Mouse (Mus musculus): ENCODE results near the gene Asb1. TPM values are rescaled to one million over a fixed set of nuclear protein-coding genes. Genes with fewer than 3 reads are reported as not detected.
A peak's percentile ranks its signal among the peaks of the same experiment; 100 is the strongest.

Gene Asb1
- polyA plus RNA-seq, 1 experiment from 2014 or later, result 9.8 TPM

GRCm38 (mm10) chr1:91584969-91585835 is 44.9 kb downstream of the Asb1 start:
- Histone ChIP-seq H3K4me1 (ENCODE audit: control insufficient read depth, insufficient read depth, low read length) (no peaks in the 10 kb centered on the region), H3K27ac (ENCODE audit: low read depth, low read length) (no peak overlapping the region)
- 86% methylated on average over 17 of the region's 17 CpGs for WGBS

GRCm38 (mm10) chr1:91589738-91590137 is 49.4 kb downstream of the Asb1 start:
- ATAC-seq (ENCODE audit: low FRiP score), result no peak
- no peak overlapping the region for H3K9ac ChIP-seq (ENCODE audit: low read length)
- no peaks in the 10 kb centered on the region for H3K27me3 ChIP-seq (ENCODE audit: control insufficient read depth, insufficient read depth, low read length)
- 71% methylated on average over 6 of the region's 6 CpGs for WGBS
- no peak overlapping the region for H3K4me3 ChIP-seq (ENCODE audit: low read depth, low read length)
- no peaks in the 10 kb centered on the region for H3K4me1 ChIP-seq (ENCODE audit: control insufficient read depth, insufficient read depth, low read length)
- no peaks in the 10 kb centered on the region for H3K36me3 ChIP-seq (ENCODE audit: control insufficient read depth, insufficient read depth, low read length)
- no peak for DNase-seq (ENCODE audit: low spot score, missing footprints)
- no peaks in the 10 kb centered on the region for H3K9me3 ChIP-seq (ENCODE audit: control insufficient read depth, low read length)
- no peak overlapping the region for H3K27ac ChIP-seq (ENCODE audit: low read depth, low read length)
- no peak overlapping the region for H3K4me2 ChIP-seq

More at GRCm38 (mm10) chr1:91584969-91585835, 44.9 kb downstream of the Asb1 start:
- no peaks in the 10 kb centered on the region for H3K9me3 ChIP-seq (ENCODE audit: control insufficient read depth, low read length)
- DNase-seq (ENCODE audit: low spot score, missing footprints) (no peak), ATAC-seq (ENCODE audit: low FRiP score) (no peak)
- no peaks in the 10 kb centered on the region for H3K27me3 ChIP-seq (ENCODE audit: control insufficient read depth, insufficient read depth, low read length)
- no peaks in the 10 kb centered on the region for H3K36me3 ChIP-seq (ENCODE audit: control insufficient read depth, insufficient read depth, low read length)
- H3K4me3 ChIP-seq (ENCODE audit: low read depth, low read length), result no peak overlapping the region
- H3K4me2 ChIP-seq, result no peak overlapping the region
- no peak overlapping the region for H3K9ac ChIP-seq (ENCODE audit: low read length)

DNA sequence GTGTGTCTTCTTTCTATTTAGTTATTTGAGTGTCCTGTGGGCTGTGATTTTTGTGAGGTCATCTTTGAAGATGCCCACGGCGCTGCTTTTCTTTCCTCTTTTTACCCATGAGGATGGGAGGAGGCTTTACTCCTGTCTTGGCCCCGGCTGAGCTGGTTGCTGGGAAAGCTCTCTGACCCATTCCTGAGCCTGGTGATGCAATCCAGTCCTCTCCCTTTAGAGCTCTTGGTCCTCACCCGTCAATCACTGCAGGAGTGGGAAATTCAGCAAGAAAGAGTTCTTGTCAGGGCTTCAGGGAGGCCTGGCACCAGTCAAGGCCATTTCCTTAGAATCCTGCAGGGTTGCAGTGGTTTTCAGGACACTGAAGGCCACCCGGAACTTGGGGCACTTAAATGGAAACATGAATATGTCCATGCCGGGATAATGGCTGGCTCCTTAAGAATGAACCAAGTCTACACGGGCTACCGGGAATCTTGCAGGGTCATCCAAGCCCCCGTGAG is 55.2 kb downstream of the Asb1 start:
- H3K27ac ChIP-seq (ENCODE audit: low read depth, low read length), result no peak overlapping the region
- H3K9ac ChIP-seq (ENCODE audit: low read length), result no peak overlapping the region
- no peaks in the 10 kb centered on the region for H3K27me3 ChIP-seq (ENCODE audit: control insufficient read depth, insufficient read depth, low read length)
- no peaks in the 10 kb centered on the region for H3K9me3 ChIP-seq (ENCODE audit: control insufficient read depth, low read length)
- no peak overlapping the region for H3K4me3 ChIP-seq (ENCODE audit: low read depth, low read length)
- WGBS, result 88% methylated on average over 9 of the region's 9 CpGs
- no peak overlapping the region for H3K4me2 ChIP-seq
- H3K4me1 ChIP-seq (ENCODE audit: control insufficient read depth, insufficient read depth, low read length), result peaks cover 1% of the 10 kb centered on the region; the same call in 1 of the 2 replicates
- H3K36me3 ChIP-seq (ENCODE audit: control insufficient read depth, insufficient read depth, low read length), result no peaks in the 10 kb centered on the region
- DNase-seq (ENCODE audit: low spot score, missing footprints) (peak; percentile 49), ATAC-seq (ENCODE audit: low FRiP score) (no peak)

- Histone ChIP-seq H3K4me2 (no peak overlapping the region), H3K4me1 (ENCODE audit: control insufficient read depth, insufficient read depth, low read length) (peaks cover 10% of the 10 kb centered on the region; the same call in 1 of the 2 replicates), H3K27ac (ENCODE audit: low read depth, low read length) (no peak overlapping the region), H3K4me3 (ENCODE audit: low read depth, low read length) (no peak overlapping the region), H3K27me3 (ENCODE audit: control insufficient read depth, insufficient read depth, low read length) (no peaks in the 10 kb centered on the region), H3K9me3 (ENCODE audit: control insufficient read depth, low read length) (no peaks in the 10 kb centered on the region), H3K36me3 (ENCODE audit: control insufficient read depth, insufficient read depth, low read length) (no peaks in the 10 kb centered on the region), H3K9ac (ENCODE audit: low read length) (no peak overlapping the region)
- ATAC-seq (ENCODE audit: low FRiP score) (no peak), DNase-seq (ENCODE audit: low spot score, missing footprints) (no peak)
- 91% methylated on average over 5 of the region's 5 CpGs for WGBS
These were observed 57.3 kb downstream of the Asb1 start for GRCm38 (mm10) chr1:91597611-91598010.

DNA sequence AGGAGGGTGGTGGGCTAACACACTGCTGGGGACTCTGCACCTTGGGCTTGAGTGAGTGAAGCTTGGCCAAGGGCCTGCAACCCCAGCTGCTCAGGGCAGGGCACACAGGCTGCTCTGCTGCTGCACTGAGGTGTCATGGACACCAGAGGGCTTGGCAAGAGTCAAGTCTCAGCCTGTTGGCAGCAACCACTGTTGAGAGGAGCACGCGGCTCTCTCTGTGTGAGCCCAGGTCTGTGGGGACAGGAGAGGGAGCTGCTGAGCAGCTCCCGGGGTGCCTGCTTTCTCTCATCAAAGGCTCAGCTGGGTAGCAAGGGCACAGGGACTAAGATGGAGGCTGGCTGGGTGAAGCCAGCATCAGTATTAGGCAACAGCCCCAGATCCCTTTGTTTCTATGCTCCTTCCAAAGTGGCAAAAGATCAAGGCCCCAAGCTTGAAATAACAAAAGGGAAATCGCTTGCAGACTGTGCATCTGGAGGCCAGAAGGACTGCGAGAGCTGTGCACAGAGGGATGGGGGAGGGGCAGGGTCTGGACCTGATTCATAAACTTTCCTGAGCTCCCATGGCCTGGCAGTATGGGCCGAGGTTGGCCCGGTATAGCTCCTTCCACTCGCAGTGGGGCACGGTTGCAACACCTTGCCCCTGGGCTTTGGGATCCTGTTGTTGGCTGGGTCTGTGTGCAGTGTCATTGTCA is 60.5 kb downstream of the Asb1 start:
- H3K9me3 ChIP-seq (ENCODE audit: control insufficient read depth, low read length), result no peaks in the 10 kb centered on the region
- peaks cover 10% of the 10 kb centered on the region; the same call in 1 of the 2 replicates for H3K4me1 ChIP-seq (ENCODE audit: control insufficient read depth, insufficient read depth, low read length)
- H3K9ac ChIP-seq (ENCODE audit: low read length), result 0 out of 2 replicates have a peak overlapping the region, but pooled peaks have one; percentile 26
- H3K27ac ChIP-seq (ENCODE audit: low read depth, low read length), result no peak overlapping the region
- 31% methylated on average over 9 of the region's 9 CpGs for WGBS
- peak; percentile 92 for DNase-seq (ENCODE audit: low spot score, missing footprints)
- H3K4me2 ChIP-seq, result no peak overlapping the region
- peak; percentile 88 for ATAC-seq (ENCODE audit: low FRiP score)
- H3K27me3 ChIP-seq (ENCODE audit: control insufficient read depth, insufficient read depth, low read length), result no peaks in the 10 kb centered on the region
- H3K36me3 ChIP-seq (ENCODE audit: control insufficient read depth, insufficient read depth, low read length), result no peaks in the 10 kb centered on the region
- no peak overlapping the region for H3K4me3 ChIP-seq (ENCODE audit: low read depth, low read length)

DNA sequence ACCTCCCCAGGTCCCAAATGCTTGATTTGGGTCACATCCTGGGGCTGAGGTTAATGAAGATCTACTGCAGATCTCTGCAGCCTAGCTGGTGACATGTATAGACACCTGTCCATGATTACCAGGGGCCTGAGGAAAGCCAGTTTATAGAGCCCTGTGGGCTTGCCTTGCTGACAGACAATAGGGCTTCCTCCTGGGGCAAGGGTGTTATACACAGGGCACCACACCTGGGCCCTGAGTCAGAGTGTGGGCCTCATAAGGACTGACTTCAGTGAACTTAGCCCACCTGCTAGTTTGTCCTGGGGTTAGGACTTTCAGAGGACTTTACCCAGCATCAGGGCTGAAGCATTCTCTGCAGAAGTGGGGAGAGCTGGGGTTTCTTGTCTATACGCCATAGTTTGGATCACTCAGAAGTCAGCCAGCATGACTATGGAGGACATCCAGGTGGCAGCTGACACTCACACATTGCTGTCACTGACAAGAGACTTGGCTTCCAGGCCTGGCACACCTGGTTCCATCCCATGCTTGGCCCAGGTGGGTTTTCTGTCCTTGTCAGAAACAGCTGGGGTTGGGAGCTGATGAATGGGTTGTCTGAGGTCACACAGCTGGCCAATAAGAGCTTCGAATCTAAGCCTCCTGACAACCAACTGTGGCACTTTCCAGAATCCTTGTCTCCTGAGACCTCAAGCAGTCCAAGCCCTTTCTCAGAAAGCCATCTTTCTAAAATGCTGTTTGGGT is 61.2 kb downstream of the Asb1 start:
- H3K4me3 ChIP-seq (ENCODE audit: low read depth, low read length), result no peak overlapping the region
- peak; percentile 20; the same call in 1 of the 2 replicates for ATAC-seq (ENCODE audit: low FRiP score)
- no peaks in the 10 kb centered on the region for H3K36me3 ChIP-seq (ENCODE audit: control insufficient read depth, insufficient read depth, low read length)
- H3K27me3 ChIP-seq (ENCODE audit: control insufficient read depth, insufficient read depth, low read length), result no peaks in the 10 kb centered on the region
- H3K27ac ChIP-seq (ENCODE audit: low read depth, low read length), result no peak overlapping the region
- H3K9ac ChIP-seq (ENCODE audit: low read length), result no peak overlapping the region
- no peak for DNase-seq (ENCODE audit: low spot score, missing footprints)
- H3K4me2 ChIP-seq, result no peak overlapping the region
- no peaks in the 10 kb centered on the region for H3K9me3 ChIP-seq (ENCODE audit: control insufficient read depth, low read length)
- WGBS, result 86% methylated on average over 2 of the region's 2 CpGs
- peaks cover 12% of the 10 kb centered on the region; the same call in 1 of the 2 replicates for H3K4me1 ChIP-seq (ENCODE audit: control insufficient read depth, insufficient read depth, low read length)

GRCm38 (mm10) chr1:91605632-91606031 is 65.3 kb downstream of the Asb1 start:
- no peak overlapping the region for H3K4me3 ChIP-seq (ENCODE audit: low read depth, low read length)
- H3K9me3 ChIP-seq (ENCODE audit: control insufficient read depth, low read length), result no peaks in the 10 kb centered on the region
- DNase-seq (ENCODE audit: low spot score, missing footprints) (no peak), ATAC-seq (ENCODE audit: low FRiP score) (no peak)
- peaks cover 10% of the 10 kb centered on the region; the same call in 1 of the 2 replicates for H3K4me1 ChIP-seq (ENCODE audit: control insufficient read depth, insufficient read depth, low read length)
- no peak overlapping the region for H3K4me2 ChIP-seq
- no peaks in the 10 kb centered on the region for H3K27me3 ChIP-seq (ENCODE audit: control insufficient read depth, insufficient read depth, low read length)
- H3K9ac ChIP-seq (ENCODE audit: low read length), result no peak overlapping the region
- H3K27ac ChIP-seq (ENCODE audit: low read depth, low read length), result no peak overlapping the region
- H3K36me3 ChIP-seq (ENCODE audit: control insufficient read depth, insufficient read depth, low read length), result no peaks in the 10 kb centered on the region
- 72% methylated on average over 14 of the region's 14 CpGs for WGBS

DNA sequence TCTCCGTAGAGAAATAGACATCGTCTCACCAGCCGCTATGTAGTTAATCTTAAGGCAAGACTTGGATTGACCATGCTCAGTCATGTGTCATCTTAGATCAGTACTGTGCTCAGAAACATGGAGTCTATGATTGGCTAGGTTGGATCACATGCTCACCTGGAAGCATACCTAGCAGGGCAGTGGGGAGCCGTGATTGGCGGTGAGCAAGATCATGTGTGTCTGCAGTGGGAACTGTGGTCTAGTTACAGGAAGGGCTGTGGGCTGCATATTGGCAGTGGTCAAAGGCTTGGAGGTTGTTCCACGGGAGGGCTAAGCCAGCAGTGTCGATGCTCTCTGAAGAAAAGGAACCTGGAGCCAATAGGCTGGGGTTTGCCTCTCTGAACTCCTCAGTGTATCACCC is 66.4 kb downstream of the Asb1 start:
- no peak overlapping the region for H3K27ac ChIP-seq (ENCODE audit: low read depth, low read length)
- H3K4me1 ChIP-seq (ENCODE audit: control insufficient read depth, insufficient read depth, low read length), result peaks cover 2% of the 10 kb centered on the region; the same call in 1 of the 2 replicates
- no peak overlapping the region for H3K9ac ChIP-seq (ENCODE audit: low read length)
- ATAC-seq (ENCODE audit: low FRiP score) (no peak), DNase-seq (ENCODE audit: low spot score, missing footprints) (no peak)
- WGBS, result 89% methylated on average over 7 of the region's 7 CpGs
- no peaks in the 10 kb centered on the region for H3K27me3 ChIP-seq (ENCODE audit: control insufficient read depth, insufficient read depth, low read length)
- H3K4me3 ChIP-seq (ENCODE audit: low read depth, low read length), result no peak overlapping the region
- no peaks in the 10 kb centered on the region for H3K36me3 ChIP-seq (ENCODE audit: control insufficient read depth, insufficient read depth, low read length)
- no peaks in the 10 kb centered on the region for H3K9me3 ChIP-seq (ENCODE audit: control insufficient read depth, low read length)
- no peak overlapping the region for H3K4me2 ChIP-seq

Data from midbrain, embryonic 11.5 days (tissue).